Mouse (Mus musculus) A20 (cell line): Measurements from ENCODE around the gene B830017H08Rik.
A peak's percentile ranks its signal among the peaks of the same experiment; 100 is the strongest.

ENCODE experiments used
- DNase-seq: peaks from one replicate; pipeline ENCODE4 v3.0.0-alpha.2; 2011; ENCODE audit warnings: low read depth, low spot score

B830017H08Rik gene

DNA sequence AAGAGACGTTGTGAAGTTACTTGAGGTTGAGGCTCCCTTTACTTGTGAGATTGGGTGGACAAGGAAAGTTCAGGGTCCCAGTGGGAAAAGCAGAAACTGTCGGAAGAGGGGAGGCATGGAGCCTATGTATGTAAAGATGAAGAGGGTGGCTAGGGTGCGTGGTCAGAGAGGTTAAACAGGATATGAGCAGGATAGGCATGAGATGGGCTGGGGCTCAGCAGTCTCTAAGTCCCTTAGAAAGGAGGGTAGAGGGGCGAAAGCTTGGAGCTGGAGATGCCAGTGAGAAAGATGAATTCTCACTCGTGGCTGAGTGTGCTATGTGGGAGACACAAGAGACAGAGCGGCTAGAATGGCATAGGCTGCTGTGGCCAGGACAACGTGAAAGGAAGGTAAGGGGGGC is at the start of gene B830017H08Rik:
Gene B830017H08Rik, plus strand, starts transcription at position 301 of the 400 bp plus-strand sequence.
- DNase-seq = no peak

DNA sequence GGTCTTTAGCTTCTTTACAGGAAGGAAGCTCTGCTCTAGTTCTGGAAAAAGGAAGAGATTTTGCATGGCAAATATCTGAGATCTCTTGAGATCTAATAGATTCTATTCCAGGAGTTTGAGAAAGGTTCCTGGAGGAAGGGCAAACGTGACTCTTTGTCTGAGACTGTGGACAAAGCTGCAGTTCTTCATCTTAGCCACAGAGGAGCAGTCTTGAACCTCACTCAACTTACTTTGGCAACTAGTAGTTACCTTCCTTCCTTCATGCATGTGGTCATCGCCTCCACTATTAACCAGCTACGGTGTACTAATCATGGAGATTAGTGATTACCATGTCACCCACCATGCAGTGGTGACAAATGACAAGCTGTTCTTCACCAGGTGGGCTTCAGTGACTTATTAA is 47.6 kb upstream of the B830017H08Rik start:
- peak; percentile 29 for DNase-seq

DNA sequence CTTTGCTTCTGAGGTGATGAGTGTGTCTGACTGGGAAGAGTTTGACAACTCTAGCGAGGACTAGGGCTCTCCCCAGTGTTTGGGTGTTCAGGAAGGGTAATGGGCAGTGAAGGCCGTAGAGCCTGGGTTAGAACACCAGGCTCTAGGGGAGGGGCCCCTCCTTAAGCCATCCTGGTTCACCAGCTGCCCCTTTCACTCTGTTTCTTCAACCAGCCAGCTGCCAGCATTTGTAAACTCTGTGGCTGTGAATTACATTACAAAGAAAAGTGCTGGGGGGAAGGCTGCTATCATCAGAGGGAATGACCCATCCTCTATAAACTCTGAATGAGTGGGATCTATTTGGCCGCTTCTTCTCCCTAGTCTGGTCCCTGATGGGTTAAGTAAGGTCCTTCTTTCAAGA is 40.2 kb upstream of the B830017H08Rik start:
- no peak for DNase-seq

DNA sequence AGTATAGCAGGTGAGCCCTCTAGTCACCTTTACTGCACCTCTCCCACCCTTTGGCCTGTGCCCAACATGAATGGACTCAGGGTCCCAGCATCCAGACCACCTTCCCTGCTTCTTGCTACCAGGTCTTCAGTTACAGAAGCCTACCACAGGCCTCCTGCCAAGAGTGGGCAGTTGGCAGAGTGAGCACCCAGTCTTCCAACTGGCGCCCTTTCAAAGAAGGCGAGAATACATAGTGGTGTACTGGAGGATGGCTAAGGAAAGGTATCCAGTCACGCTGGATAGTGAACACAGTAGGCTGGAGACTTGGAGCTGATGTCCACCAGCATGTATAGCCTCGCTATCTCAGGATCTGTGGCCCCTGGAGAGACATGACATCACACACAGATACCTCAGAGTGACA is 38.9 kb upstream of the B830017H08Rik start:
- no peak for DNase-seq

DNA sequence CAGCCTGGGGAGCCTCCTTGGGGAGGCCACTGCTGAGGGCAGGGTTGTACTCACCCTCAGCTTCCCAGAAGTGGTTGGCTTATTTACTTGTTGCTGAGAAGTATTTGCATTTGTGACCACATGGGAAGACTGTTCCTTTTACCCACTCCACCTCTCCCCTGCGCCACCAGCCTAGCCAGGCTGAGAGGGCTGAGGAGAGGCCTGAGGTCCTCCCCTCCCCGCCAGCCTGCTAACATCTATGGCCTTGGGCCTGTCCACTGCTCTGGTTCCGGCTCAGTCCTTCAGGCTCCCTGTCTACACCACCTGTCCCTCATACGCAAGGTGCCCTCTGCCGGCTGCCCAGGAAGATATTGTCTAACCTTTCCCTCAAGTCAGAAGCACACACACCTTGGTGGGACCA is 37.3 kb upstream of the B830017H08Rik start:
- DNase-seq = no peak

DNA sequence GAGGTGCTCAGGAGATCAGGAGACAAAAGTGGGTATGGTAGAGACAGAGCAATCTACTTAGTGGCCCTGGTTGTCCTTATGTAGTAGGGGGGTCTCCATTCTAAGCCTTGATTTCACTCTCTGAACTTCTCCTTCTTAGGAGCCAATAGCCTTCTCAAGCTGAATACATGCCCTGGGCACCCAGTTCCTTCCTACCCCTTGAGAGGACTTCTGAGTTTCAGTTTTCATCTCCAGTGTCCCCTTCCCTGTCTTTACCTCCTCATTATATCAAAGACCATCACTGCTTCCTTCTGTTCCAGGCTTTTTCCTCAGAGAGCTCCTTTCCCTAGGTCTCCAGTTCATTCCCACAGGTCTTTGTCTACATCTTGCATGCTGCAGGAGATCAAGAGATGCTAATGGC is 36.4 kb upstream of the B830017H08Rik start:
- DNase-seq = no peak

DNA sequence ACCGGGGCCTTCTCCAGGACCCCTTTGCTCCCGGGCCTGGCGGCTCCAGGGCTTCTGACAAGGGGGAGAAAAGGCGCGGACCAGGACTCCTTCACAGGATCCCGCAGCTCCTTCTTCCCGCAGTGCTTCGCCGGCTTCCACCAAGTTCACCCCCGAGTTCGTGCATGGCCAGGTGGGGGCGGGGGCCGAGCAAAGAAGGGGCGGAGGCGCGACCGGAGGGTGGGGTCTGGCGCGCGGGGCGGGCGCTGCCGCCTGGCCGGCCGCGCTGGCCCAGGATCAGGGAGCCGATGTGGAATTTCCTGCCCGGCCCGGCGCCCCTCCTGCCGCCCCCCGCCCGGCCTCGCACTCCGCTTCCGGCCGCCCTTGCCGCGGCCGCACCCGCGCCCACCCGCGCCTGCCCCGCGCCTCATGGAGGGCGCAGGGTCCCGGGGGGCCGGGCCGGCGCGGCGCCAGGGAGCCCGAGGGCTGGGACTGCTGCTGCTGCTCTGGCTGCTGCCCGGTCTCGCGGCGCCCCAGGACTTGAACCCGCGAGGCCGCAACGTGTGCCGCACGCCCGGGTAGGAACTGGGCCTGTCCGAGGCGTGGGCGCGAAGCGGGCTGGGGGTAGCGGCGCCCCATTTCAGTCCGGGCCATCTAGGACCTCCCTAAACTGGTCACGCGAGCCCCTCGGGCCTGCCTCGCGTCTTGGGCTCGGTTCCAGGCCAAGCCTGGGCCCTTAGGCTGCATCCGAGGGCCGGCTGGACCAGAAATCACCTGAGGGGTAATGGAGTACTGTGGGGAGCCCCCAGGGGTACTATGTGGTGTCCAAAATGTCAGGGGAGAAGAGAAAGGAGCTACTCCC is 35.7 kb upstream of the B830017H08Rik start, which contains the start of gene Scarf2:
Gene Scarf2, plus strand, starts transcription at position 312 of the 841 bp plus-strand sequence.
- no peak for DNase-seq

DNA sequence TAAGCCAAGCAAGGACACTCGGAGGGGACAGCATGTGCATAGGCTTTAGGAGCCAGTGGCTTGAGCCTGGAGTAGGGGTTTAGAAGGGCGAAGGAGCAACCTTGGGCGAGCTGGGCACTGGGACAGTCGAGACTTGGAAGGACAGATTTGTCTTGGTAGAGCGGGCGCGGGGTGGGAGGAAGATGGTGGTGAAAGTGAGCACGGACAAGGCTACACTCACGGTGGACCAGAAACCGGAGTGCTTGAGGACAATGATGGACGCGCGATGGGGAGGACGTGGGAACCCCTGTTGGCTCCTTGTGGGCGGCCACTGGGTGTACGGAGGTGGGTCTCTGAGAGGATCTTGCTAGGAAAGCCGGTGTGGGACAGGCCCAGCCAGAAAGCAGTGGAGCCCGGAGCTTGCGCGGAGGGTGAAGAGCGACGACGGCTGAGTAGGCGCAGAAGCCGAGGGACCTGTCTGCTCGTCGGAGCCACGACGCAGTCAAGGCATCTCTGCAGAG is 35.1 kb upstream of the B830017H08Rik start:
- DNase-seq = no peak

DNA sequence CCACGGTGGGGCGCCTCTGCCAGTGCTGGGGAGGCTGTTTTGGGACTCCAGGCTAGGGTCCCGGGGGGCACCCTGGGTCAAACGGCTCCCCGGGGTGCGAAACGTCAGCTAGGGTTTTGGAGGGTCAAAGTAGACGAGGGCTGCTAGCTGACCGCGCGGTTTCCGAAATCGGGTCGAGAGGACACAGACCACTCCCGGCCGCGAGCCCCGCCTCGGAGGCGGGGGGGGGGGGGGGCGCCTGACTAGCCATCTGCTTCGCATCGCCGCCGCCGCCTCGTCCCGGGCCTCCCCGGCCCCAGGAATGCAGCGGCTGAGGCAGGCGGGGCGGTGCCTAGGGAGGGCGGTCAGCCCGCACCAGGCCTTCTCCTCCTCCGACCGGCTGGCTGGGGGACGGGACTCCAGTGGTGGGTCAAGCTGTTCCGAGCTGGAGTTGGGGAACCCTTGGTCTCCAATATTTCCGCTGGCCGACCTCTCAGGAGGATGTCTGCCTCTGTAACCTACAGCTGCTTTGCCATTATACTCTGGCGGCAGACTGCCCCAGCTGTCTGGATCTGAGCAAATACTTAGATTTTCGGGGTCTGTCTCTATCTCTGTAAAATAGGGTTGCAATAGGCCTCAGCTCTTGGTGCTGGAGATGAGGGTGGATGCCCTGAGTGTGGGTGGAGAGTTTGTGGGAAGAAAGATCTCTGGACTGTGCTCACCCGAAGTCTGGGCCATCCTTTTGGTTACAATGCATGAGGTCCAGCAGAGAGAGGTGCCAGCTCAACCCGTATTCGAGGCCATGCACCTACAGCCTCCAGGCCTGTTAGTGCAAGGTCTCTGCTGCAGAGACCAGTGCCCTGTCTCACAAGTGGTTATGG is 34.4 kb upstream of the B830017H08Rik start:
- DNase-seq = no peak

DNA sequence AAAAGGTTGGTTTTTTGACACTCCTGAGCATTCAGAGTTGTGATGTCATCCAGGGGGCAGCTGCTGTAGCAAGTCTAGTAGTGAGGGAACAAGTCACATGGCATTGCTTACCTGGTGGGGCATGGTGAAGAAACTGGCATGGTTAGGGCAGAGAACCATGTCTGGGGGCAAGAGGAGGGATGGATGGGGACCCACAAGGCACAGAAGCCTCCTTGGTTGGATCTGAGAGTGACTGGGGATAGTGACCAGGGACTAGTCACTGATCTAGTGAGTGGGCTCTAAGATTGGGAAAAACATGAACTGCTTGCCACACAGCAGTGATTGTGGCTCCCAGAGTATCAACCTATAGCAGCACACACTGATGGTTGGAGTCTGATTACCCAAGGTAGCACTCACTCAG is 33.3 kb upstream of the B830017H08Rik start:
- DNase-seq = no peak

DNA sequence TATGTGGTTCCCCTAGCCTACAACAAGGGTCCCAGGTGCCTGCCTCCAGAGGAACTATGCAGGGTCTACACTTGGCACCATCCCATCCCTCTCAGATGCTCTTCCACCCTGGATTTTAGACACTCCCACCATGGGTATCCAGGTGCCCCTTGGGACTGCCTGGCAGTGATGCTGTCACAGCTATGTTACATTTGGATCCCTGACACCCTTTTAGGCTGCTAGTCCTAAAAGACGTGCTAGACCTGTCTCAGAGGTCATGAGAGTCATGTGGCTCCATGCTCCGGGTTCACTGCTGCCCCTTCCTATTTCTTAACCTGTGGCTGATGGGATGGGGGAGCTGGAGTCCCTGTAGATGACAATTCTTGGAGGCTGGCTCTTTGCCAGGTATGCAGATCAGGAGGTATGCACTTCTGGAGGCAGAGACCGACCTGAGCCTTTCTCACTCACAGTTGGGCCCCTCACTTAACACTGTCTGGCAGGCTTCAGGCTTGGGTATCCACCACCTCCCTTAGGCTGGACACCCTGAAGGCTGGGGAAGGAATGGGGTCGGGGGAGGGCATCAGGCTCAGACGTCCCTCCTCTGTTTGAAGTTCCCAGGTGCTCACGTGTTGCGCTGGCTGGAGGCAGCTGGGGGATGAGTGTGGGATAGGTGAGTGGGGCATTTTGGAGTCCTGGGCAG is 31.0 kb upstream of the B830017H08Rik start:
- DNase-seq = no peak

DNA sequence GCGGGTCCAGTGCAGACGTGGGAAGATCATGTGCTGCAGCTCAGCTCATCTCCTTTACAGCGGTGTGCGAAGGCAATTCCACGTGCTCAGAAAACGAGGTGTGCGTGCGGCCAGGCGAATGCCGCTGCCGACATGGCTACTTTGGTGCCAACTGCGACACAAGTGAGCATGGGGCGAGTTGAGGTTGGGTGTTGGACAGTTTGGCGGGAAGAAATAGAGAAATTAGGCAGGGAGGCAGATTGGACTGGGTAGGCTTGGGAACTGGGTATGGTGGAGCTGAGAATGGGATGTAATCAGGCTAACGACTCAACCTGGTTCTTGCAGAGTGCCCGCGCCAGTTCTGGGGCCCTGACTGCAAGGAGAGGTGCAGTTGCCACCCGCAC is 30.5 kb upstream of the B830017H08Rik start:
- no peak for DNase-seq

DNA sequence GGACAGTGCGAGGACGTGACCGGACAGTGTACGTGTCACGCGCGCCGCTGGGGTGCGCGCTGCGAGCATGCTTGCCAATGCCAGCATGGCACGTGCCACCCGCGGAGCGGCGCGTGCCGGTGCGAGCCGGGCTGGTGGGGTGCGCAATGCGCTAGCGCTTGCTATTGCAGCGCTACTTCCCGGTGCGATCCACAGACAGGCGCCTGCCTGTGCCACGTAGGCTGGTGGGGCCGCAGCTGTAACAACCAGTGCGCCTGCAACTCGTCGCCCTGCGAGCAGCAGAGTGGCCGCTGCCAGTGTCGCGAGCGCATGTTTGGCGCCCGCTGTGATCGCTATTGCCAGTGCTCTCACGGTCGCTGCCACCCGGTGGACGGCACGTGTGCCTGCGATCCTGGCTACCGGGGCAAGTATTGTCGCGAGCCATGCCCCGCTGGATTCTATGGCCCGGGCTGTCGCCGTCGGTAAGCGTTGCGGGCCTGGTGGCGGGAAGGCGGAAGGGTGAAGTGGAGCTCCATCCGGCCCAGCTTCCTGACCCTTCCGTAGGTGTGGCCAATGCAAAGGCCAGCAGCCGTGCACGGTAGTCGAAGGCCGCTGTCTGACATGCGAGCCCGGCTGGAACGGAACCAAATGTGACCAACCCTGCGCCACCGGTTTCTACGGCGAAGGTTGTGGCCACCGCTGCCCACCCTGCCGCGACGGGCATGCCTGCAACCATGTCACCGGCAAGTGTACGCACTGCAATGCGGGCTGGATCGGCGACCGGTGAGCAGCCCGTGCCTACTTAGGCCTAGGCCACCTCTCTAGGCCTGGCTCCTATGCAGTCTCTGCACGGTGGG is 29.9 kb upstream of the B830017H08Rik start:
- no peak for DNase-seq

DNA sequence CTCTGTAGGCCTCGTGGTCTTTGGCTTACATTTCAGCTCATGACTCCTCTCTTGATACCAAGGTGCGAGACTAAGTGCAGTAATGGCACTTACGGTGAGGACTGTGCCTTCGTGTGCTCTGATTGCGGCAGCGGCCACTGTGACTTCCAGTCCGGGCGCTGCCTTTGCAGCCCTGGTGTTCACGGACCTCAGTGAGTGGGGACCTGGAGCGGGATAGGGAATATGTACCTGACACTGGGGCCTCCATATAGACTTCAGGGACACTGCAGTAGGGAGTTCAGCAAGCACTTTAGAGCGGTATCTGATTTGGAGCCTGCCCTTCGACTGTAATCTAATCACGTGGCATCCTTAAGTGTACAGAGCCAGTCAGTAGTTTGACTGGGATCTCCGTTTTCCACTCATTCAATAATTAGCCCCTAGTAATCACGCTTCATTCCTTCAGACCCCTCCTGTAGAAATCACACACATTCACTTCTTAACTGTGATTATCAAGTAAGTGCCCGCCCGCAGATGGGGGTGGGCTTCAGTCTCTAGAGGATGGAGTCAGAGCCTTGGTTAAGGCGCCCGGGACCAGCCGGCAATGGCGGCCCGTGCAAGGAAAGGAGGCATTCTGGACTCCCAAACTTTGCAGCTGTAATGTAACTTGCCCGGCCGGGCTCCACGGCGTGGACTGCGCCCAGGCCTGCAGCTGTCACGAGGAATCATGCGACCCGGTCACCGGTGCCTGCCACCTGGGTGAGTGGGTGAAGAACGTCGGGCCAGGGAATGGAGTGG is 29.1 kb upstream of the B830017H08Rik start:
- DNase-seq = no peak

DNA sequence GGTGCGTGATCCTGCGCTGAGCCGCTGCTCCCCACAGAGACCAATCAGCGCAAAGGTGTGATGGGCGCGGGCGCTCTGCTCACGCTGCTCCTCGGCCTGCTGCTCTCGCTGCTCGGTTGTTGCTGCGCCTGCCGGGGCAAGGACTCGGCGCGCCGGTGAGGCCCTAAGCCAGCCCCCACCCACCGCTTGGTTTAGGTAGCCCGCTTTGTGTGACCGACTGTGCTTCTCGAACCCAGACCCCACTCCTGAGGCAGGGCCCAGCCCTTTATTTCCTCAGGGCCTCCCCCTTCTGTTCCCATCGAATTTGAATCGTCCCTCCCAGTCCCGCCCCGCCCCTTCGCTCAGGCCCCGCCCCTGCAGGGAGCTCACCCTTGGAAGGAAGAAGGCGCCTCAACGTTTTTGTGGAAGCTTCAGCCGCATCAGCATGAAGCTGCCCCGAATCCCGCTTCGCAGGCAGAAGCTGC is 28.4 kb upstream of the B830017H08Rik start:
- DNase-seq = no peak

DNA sequence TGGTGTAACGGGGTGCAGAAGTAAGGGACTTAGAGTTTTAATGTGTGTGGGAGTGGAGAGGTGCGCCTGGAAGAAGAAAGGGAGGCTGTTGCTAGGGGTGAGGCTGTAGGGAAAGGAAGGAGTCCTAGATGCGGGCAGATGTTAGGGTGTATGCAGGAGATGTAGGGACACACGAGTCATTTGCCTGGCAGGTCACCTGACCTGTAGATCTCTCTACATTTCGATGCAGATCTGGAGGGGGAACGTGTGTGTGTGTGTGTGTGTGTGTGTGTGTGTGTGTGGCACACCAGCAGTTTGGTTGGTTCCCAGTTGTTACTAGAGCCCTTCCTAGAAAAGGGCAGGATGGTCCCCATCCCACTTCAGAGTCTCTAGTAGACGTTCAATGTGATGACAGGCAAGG is 27.9 kb upstream of the B830017H08Rik start:
- no peak for DNase-seq

DNA sequence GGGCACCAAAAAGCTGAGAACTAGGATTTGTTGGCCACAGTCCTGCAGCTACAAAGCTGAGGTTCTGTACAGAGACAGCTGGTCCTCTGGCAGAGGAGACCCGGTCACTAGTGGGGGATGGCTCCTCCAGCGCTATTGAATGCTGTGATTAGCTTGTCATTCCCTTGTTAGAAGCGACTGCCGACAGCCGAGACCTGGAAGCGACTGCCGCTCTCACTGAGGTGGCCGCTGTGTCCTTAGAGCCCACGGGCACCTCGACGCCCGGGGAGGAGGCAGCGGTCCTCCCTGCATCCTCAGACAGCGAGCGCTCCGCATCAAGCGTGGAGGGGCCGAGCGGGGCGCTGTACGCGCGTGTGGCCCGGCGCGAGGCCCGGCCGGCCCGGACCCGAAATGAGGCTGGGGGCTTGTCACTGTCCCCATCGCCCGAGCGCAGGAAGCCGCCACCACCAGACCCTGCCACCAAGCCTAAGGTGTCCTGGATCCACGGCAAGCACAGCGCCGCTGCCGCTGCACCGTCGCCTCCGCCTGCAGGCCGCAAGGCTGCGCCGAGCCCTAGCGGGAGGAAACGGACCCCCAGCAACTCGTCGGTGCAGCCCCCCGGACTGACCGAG is 26.2 kb upstream of the B830017H08Rik start:
- no peak for DNase-seq

DNA sequence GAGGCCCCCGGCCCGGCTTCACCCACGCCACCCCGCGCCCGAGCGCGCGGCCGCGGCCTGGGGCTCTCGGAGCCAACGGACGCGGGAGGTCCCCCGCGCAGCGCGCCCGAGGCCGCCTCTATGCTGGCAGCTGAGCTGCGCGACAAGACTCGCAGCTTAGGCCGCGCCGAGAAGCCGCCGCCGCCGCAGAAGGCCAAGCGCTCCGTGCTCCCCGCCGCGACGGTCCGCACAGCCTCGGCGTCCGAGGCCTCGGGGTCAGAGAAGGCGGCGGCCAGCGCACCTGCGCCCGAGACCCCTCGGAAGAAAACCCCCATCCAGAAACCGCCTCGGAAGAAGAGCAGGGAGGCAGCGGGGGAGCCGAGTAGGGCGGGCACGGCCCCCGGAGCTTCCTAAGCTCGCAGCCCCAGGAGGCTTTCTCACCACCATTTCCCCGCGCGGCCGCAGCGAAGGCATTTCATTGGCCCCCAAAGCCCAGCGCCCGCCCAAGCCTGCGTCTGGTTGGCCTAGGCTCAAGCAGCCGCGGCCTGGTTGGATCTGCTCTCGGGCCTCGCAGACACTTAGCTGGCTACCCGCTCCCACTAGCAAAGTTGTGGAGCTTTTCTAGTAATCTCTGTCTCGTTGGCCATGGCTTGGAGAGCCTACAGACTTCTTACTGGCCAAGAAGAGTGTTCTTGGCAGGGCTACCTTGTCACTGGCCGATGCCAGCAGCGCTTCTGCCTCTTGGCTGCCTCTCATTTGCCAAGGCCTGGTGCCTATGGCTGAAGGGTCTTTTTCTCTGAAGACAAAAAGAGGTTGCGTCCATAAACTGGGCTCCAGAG is 25.5 kb upstream of the B830017H08Rik start:
- DNase-seq = peak; percentile 40

DNA sequence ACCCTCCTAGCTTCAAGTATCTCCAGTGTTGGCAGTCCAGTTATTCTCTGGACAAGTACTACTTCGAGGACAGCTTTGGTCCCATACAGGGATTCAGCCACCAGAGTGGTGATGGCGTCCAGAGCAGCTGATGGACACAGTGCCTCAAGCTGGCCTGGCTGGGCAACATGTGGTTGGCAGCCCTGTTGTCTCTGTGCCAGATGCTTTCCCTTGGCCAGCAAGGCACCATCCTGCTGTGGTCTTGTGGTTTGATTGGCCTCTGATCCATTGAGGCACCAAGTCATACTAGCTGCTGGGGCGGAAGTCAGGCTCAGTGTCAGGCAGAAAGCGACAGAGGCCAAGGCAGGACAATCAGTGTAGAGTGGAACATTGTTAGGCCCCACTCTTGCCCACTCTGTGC is 23.8 kb upstream of the B830017H08Rik start:
- no peak for DNase-seq
